Mouse (Mus musculus): ENCODE data around the gene Eps8l3. TPM values are rescaled to one million over a fixed set of nuclear protein-coding genes. Genes with fewer than 3 reads are reported as not detected.
"Not testable (repeated sequence)": the region's sequence is repeated elsewhere in the genome, so short reads cannot be mapped to it uniquely, and the experiment has no call there.

The Eps8l3 gene
- polyA plus RNA-seq, 1 experiment, result not detected

DNA sequence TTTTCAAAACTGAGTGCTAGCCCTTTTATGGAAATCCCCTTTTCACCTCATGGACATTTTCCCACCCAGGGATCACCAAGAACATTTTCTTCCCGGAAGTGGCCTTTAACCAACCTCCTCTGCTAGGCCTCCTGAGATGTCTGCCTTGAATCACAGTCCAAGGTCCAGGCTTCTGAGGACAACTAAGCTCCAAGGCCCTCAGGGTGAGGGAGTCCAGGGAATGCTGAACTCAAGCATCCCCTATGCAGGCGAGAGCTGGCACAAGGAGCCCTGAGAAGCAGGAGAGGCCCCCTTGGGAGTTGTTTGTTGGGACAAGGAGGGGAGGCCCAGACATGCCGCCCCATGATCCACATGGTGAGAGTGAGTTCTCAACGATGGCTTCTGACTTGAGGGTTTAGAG, 7.1 kb upstream of the Eps8l3 start:
- TF ChIP-seq POLR2A (IDR thresholded peaks at IDR 0.05; ENCODE audit: borderline replicate concordance, extremely low read depth, insufficient read depth, insufficient read length, poor library complexity, severe bottlenecking), result no peak
- TF ChIP-seq CTCF (IDR thresholded peaks at IDR 0.05; ENCODE audit: borderline replicate concordance, extremely low read depth, insufficient read depth, insufficient read length), result no peak

DNA sequence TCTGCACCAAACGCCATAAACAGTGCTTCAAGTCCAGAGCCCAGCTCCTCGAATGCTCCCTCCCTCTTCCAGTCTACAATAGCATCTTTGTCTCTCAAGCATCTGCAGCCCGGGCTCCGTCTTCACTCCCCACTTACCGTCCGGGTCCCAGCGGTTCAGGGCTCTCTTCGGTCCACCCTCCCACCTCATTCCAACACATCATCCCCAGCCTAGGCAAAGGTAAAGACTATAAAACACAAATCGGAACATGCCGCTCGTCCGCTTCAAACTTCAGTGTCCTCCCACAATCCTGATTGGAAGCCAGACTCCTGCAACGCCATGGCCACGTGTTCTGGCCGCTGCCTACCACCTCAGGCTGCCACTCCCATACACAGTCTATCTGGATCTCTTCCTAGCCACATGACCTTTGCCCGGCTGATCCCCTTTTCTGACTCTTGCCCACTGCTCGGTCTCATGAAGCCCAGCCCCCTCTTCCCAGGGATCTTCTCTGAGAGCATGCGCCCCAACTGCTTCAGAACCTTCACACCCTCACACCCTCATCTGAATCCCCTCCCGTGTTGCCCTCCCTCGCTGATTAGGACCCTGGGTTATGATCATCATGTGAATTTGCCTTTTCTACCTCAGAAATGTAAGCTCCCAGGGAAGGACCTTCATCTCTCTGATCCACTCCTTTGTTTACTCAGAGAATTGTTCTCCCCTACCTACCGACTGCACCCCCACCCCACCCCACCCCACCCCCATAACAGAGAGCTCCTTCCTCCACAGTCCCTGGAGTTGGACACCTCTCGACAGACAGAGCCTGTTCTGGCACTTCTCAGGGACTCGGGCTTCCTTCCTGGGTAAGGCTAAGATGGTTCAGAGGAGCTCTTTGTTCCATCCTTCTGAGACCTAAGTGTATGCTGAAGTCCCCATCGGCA, 3.4 kb upstream of the Eps8l3 start:
- no peak for TF ChIP-seq POLR2A (IDR thresholded peaks at IDR 0.05; ENCODE audit: borderline replicate concordance, extremely low read depth, insufficient read depth, insufficient read length, poor library complexity, severe bottlenecking)
- TF ChIP-seq CTCF (IDR thresholded peaks at IDR 0.05; ENCODE audit: borderline replicate concordance, extremely low read depth, insufficient read depth, insufficient read length), result no peak
- no peak for DNase-seq (ENCODE audit: low read depth)

More for the DNA sequence above, 7.1 kb upstream of the Eps8l3 start:
- no peak for DNase-seq (ENCODE audit: low read depth)

DNA sequence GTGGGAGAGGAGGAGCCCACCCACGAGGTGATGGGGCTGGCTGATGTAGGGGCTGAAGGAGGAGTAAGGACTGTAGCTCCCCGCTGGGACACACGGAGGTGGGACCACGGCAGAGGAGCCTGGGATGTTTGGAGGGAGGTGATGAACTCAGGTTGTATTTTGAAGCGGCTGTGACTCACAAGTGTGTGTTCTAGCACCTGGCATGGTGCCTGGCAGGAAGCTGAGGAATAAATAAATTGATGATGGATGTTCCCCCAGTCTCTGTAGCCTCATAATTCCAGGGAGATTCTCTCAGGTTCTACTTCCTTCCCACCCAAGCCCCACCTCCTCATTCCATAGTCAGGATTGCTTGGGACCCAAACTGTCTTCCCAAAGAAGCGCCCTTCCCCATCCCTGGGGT, 1.8 kb upstream of the Eps8l3 start:
- TF ChIP-seq CTCF (IDR thresholded peaks at IDR 0.05; ENCODE audit: borderline replicate concordance, extremely low read depth, insufficient read depth, insufficient read length) (no peak), POLR2A (IDR thresholded peaks at IDR 0.05; ENCODE audit: borderline replicate concordance, extremely low read depth, insufficient read depth, insufficient read length, poor library complexity, severe bottlenecking) (no peak)
- no peak for DNase-seq (ENCODE audit: low read depth)

DNA sequence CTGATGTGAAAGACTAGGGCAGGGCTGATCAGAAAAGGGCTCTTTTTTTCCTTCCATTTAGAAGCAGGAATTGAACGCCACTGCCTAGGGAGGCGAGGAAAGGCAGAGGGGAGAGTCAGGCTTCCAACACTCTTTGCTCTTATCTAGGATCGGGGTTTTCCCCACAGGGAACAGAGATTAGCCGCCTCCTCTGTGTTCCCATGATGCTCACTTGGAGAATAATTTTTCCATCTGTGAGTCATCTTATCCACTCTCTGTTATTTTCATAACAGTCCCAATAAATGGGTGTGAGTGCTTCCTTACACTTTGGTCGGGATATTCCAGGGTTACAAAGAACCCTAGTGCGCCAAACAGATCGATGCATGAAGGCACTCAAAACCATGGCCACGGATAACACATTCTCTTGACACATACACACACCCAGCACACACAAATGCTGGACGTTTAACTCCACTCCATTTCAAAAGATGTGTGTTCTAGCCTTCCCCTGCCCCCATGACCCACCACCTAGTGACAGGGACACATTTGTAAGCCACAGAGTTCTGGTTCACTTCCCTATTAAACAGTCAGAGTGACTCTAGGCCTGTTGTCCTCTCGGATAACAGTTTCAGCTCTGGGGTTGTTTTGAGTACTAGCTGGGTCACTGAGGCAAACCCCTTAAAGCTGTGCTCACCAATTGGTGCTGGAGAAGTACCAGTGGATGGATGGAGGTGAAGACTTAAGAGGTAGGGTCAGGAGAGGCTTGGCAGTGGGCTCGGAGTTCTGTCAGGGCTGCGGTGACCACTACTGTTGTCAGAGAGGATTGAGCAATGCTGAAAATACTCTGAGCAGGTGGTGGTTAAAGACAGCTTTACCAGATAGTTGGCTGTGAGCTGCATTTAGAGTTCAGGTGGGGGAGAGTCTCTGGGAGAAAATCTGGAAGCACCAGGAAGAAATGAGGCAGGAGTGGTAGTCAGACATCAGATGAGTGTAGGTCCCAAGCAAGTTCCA, 1.0 kb downstream of the Eps8l3 start:
- DNase-seq (ENCODE audit: low read depth), result no peak
- TF ChIP-seq CTCF (IDR thresholded peaks at IDR 0.05; ENCODE audit: borderline replicate concordance, extremely low read depth, insufficient read depth, insufficient read length) (no peak), POLR2A (IDR thresholded peaks at IDR 0.05; ENCODE audit: borderline replicate concordance, extremely low read depth, insufficient read depth, insufficient read length, poor library complexity, severe bottlenecking) (no peak)

DNA sequence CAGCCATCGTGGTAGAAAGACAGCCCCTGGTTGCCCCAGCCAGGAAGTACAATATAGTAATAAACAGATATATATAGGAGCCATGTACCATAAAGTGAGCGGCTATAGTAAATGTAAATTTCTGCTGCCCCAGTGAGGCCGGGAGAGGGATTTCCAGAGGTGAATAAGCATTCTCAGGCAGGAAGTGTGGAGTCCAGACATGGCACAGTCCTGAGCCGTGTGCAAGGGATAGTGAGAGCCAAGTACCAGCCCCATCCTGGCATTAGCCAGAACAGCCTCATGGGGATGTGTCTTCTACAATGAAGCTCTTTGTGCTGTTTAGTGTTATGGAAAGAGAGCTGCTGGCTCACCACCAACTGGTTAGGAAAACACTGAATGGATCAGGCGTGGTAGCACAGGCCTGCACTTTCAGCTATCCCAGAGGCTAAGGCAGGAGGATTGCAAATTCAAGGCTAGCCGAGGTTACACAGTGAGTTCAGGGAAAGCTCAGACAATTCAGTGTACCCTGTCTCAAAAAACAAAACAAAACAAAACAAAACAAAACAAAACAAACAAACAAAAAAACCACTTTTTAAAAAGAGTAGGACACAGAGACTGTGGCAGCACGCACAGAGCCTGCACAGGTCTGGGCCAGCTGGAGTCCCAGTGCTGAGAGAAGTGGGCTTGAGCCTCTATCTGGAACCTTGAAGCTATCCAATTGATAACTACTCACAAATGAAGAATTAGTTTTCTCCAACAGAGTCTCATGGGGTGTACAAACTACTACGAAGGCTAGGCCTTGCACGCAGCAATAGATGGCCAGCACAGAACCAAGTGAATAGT, 10.9 kb downstream of the Eps8l3 start:
- DNase-seq (ENCODE audit: low read depth), result peak; percentile 93
- TF ChIP-seq CTCF (IDR thresholded peaks at IDR 0.05; ENCODE audit: borderline replicate concordance, extremely low read depth, insufficient read depth, insufficient read length) (no peak), POLR2A (IDR thresholded peaks at IDR 0.05; ENCODE audit: borderline replicate concordance, extremely low read depth, insufficient read depth, insufficient read length, poor library complexity, severe bottlenecking) (no peak)

DNA sequence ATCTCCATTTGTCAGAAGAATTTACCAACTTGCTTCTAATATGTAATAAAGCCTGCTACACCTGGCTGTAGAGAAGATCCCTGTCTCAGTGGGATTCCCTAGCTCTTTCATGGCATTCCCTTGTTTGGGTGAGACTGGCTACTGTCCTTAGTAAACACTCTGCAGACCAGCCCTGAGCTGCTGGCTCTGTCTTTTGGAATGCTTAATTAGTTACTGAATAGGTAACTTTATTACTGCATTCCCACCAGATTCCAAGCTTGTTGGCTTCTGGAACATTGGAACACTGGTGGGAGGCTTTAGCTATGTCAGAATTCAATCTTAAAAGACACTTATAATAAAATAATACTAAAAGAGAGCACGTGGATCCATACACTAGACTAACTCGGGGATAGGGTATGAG, 12.2 kb downstream of the Eps8l3 start:
- not testable (repeated sequence) for DNase-seq (ENCODE audit: low read depth)

DNA sequence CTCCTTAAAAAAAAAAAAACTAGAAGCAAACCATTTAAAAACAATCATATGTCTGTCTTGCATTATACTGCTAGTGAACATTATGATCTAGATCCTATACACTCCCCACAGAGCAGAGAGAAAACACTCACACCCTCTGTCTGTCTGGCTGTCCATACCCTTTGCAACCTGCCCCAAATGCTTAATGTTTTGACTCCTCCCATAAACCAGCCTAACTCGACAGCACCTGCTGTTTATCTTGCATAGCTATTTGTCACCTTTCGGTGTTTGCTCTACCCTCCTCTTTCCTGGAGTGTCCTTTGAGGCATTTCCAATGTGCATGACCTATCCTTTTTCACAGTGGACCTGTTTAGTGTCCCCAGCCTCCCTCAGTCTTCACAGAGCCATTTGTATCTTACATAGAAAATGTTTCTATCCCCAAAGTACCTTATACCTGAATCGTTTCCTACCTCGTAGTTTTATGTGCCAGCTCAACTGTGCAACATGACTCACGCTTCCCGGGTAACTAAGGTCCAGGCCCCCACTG, 18.2 kb downstream of the Eps8l3 start:
- no peak for TF ChIP-seq POLR2A (IDR thresholded peaks at IDR 0.05; ENCODE audit: borderline replicate concordance, extremely low read depth, insufficient read depth, insufficient read length, poor library complexity, severe bottlenecking)
- no peak for TF ChIP-seq CTCF (IDR thresholded peaks at IDR 0.05; ENCODE audit: borderline replicate concordance, extremely low read depth, insufficient read depth, insufficient read length)
- no peak for DNase-seq (ENCODE audit: low read depth)

DNA sequence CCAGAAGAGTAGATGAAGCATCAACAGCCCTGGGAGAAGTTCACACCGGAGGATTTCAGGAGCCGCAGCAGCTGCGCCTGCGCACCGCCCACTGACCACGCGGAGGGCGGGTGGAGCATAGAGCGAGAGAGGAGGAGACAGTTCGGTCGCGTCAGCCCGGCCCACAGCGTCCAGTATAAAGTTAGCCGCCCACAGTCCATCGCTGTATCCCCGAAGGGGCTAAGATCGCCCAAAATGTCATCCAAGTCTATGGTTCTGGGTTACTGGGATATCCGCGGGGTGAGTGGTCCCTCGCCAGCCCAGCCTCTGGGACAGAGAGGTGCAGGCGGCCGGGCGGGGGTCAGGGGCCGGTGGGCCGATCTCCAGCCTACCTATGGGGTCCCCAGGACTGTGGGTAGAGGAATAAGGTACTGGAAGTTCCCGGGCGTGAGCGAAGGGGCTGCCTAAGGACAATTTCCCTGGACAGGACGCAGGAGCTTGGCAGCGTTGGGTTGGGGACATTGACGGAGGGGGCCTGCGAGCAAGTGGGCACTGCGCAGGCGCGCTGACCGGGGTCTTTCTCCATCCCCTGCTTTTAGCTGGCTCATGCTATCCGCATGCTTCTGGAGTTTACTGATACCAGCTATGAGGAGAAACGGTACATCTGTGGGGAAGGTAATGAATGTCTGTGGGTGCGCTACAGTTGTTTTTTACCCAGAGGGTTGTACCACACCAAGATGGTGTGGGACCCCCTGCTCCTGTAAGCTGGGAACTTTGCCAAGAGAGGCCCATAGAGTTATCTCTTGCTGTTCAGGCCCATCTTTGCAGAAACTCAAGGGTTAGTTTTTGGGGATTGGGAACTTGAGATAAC, 18.9 kb downstream of the Eps8l3 start, which contains the start of gene Gstm5:
Gene Gstm5, plus strand, starts transcription at position 102 of the 850 bp plus-strand sequence.
- DNase-seq (ENCODE audit: low read depth), result peak; percentile 93
- peak; percentile 69; the same call in 1 of the 2 replicates for TF ChIP-seq POLR2A (IDR thresholded peaks at IDR 0.05; ENCODE audit: borderline replicate concordance, extremely low read depth, insufficient read depth, insufficient read length, poor library complexity, severe bottlenecking)
- no peak for TF ChIP-seq CTCF (IDR thresholded peaks at IDR 0.05; ENCODE audit: borderline replicate concordance, extremely low read depth, insufficient read depth, insufficient read length)

DNA sequence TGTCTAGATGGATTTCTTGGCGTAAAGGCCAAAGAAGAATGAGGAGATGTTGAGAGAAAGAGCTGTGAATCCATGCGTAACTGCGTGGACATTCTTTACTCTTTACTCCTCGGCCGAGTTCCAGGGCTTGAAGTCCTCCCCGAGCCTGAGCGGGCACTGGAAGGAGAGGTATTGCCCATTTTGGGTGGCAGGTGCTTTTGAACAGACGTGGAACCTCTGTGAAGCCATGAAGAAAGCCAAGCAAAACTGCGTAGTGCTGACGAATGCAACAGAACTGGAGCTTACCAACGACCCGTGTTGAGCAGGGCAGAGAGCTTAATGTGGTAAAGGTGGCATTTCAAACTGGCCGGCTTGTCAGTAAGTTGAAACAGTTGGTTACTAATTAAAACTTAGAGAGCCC, 21.7 kb downstream of the Eps8l3 start:
- no peak for TF ChIP-seq POLR2A (IDR thresholded peaks at IDR 0.05; ENCODE audit: borderline replicate concordance, extremely low read depth, insufficient read depth, insufficient read length, poor library complexity, severe bottlenecking)
- TF ChIP-seq CTCF (IDR thresholded peaks at IDR 0.05; ENCODE audit: borderline replicate concordance, extremely low read depth, insufficient read depth, insufficient read length), result no peak
- no peak for DNase-seq (ENCODE audit: low read depth)
